Mouse (Mus musculus) liver, embryonic 14.5 days (tissue): ENCODE data around the gene Pou6f1.

Experiments
- CTCF ChIP-seq: IDR thresholded peaks from 2 replicates; pipeline ENCODE4 v1.5.1; 2016; ENCODE audit warnings: antibody characterized with exemption, low read depth, control low read depth
- EP300 ChIP-seq: IDR thresholded peaks from 2 replicates; pipeline ENCODE4 v1.6.1; 2016; ENCODE audit warnings: antibody characterized with exemption, low read depth

DNA sequence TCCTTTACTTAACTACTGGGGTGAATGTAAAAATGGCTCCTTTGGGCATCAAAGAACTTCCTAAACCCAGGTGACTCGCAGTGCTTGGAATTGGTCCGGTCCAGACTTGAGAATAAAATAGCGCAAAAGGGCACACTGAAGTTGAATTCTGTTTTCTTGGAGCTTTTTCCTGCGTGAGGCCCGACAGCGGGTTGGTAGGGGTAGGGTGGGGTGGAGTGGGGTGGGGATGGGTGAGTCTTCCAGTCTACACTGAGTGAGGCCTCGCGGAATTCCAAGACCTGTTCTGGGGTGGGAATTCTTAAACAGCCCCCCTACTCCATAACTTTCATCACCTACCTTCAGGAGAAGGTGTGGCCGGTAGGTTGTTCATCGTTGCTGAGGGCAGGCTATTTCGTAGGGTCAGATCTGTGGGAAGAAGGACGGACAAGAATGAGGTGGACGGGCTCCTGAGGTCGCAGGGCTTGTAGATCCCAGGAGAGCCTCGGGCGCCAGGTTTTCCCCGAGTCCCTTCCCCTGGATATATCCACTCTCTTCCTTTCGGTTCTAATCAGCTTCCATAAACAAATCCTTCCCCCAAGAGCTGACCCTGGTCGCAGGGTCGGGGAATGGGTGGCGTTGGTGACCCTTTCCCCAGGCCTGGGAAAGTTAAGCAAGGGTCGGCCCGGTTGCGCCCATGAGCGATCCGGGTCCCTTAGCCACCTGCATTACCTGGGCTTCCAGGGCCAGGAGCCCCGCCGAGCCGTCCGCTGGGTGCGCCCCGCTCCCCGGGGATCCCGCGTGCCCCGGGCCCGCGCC is 36.3 kb upstream of the Pou6f1 start:
- no peak for TF ChIP-seq CTCF
- TF ChIP-seq EP300: no peak
